Mouse (Mus musculus) brown adipose tissue, adult 24 weeks (tissue): ENCODE results near the gene Alg9. TPM values are rescaled to one million over a fixed set of nuclear protein-coding genes. Genes with fewer than 3 reads are reported as not detected.

Source experiments
- H3K27ac ChIP-seq: fragments of 200-500 bp; replicated peaks from 2 replicates; pipeline ENCODE4 v1.5.1; 2012; ENCODE audit warnings: low read depth, mild to moderate bottlenecking, low read length
- H3K4me1 ChIP-seq: fragments of 200-500 bp; 2 replicates; pipeline ENCODE4 v1.6.1; 2012; ENCODE audit warnings: low read length, mixed read lengths; ENCODE audit not compliant: control insufficient read depth, insufficient read depth, insufficient read length
- H3K4me3 ChIP-seq: fragments of 200-500 bp; 2 replicates; pipeline ENCODE4 v1.5.1; 2012; ENCODE audit warnings: low read depth, mild to moderate bottlenecking, low read length, moderate library complexity; ENCODE audit not compliant: insufficient read depth
- polyA plus RNA-seq: library from polyadenylated mRNA; stranded (reverse); fragments of >200 nt; gene quantifications from 2 replicates; pipeline ENCODE4 v1.2.4, GENCODE M21; 2012; ENCODE audit not compliant: missing spikeins, insufficient read depth, insufficient read length

Alg9 gene
- polyA plus RNA-seq, 1 experiment: 38.3 TPM

GRCm38 (mm10) chr9:50848821-50849220, 74.0 kb downstream of the Alg9 start:
- Histone ChIP-seq H3K27ac (peak overlapping the region; percentile 35), H3K4me3 (no peak overlapping the region), H3K4me1 (0 out of 2 replicates have a peak, but pooled peaks cover 3% of the 10 kb centered on the region)

- peak overlapping the region; percentile 35; the same call in 1 of the 2 replicates for H3K27ac ChIP-seq
- 0 out of 2 replicates have a peak, but pooled peaks cover 3% of the 10 kb centered on the region for H3K4me1 ChIP-seq
- H3K4me3 ChIP-seq: no peak overlapping the region
Measured at GRCm38 (mm10) chr9:50849249-50849648, 74.4 kb downstream of the Alg9 start.

GRCm38 (mm10) chr9:50849755-50850154, 74.9 kb downstream of the Alg9 start:
- no peak overlapping the region for H3K27ac ChIP-seq
- no peak overlapping the region for H3K4me3 ChIP-seq
- H3K4me1 ChIP-seq: 0 out of 2 replicates have a peak, but pooled peaks cover 3% of the 10 kb centered on the region

DNA sequence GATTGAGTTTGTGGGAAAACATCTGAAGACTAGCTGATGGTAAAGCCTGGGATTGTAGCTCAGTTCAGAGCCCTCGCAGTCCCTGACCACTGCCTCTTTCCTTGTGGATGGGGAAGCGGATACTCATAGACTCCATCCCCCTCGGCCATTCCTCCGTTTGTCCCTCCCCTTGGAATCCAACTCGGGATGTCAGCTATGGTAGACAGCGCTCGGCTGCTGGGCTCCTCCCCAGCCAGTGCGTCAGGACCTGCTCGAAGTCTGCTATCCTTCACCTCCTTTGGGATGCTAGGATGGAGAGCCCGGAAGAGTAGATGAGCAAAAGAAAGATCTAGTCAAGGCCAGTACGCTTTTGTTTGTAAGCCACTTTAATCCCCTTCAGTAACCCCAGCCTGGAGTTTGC, 75.5 kb downstream of the Alg9 start:
- Histone ChIP-seq H3K27ac (no peak overlapping the region), H3K4me3 (no peak overlapping the region), H3K4me1 (0 out of 2 replicates have a peak, but pooled peaks cover 3% of the 10 kb centered on the region)

GRCm38 (mm10) chr9:50850713-50851112, 75.9 kb downstream of the Alg9 start:
- Histone ChIP-seq H3K27ac (no peak overlapping the region), H3K4me1 (0 out of 2 replicates have a peak, but pooled peaks cover 3% of the 10 kb centered on the region), H3K4me3 (no peak overlapping the region)

DNA sequence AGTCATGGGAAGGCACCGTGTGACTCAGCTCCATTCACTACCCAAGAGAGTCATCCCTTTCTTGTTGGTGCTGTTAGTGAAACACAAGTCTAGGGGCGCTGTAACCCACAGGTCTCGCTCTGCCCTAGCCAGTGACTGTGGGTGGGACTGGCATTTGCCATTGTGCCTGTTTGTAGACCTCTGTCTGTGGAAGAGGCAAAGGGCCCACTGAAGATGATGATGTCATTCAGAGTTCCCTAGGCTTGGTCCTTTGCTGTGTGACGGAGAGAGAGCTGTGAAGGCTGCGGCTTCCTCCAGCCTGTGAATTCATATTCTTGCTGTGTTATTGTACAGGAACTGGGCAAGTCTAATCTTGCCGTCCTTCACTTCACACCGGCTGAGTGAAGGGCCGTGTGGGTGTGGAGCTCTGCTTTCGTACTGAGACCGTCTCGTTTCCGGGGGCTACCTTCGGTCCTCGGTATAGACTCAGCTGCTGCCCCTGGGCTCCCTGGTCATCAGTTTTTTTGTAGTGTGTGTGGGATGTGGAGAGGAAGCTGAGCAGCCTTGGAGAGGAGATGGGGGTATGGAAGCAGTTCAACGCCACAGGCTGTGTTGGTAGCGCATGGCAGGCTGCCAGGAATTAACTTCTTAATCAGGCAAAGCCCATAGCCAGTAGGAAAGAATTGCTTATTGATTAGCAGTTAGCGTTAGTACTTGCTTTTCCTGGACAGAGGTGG, 78.0 kb downstream of the Alg9 start:
- Histone ChIP-seq H3K4me1 (peaks cover 7% of the 10 kb centered on the region; the same call in 1 of the 2 replicates), H3K27ac (no peak overlapping the region), H3K4me3 (no peak overlapping the region)

DNA sequence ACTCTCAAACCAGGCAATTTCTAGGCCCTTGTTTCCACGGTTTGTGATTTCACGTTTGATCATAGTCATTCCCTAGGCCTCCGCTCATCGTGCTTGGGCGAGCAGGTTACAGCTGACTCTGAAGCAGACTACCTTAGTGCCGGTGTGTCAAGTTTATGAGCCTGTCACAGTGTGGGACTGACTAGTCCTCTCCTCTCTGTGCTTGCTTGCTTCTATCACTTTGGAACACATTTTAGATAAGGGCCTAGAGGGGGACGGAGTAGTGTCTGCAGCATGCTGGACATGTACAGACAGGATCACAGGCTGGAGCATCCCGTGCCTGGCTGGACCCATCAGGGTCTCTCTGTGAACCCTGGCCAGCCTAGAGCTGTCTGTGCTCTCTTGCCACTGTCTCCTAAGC, 79.6 kb downstream of the Alg9 start:
- Histone ChIP-seq H3K4me3 (no peak overlapping the region), H3K27ac (no peak overlapping the region), H3K4me1 (peaks cover 7% of the 10 kb centered on the region; the same call in 1 of the 2 replicates)

DNA sequence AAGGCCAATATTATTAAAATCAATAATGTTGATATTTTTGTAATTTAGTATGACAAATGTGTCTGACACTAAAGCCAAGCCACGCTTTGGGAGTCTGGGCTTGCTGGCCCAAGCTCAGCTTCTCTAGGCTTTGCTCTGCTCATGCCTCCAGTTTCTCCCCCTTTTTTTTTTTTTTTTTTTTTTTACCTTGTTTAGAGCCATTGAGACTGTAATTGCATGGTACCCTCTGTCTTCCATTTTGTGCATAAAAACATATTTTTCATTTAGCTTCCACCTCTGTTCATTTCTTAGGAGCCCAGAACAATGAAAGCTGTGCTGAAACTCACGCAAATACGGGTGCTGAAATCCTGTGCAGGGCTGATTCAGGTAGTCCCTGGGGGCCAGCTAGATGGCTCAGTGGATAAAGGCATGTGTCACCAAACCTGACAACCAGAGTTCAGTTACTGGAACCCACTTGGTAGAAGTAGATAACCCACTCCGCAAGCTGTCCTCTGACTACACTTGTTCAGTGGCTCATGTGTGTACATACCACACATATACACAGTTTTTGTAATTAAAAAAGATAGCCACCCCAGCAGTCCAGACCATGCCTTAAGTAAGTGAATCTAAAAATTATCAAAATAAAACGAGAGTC, 80.4 kb downstream of the Alg9 start:
- Histone ChIP-seq H3K27ac (no peak overlapping the region), H3K4me1 (peaks cover 6% of the 10 kb centered on the region; the same call in 1 of the 2 replicates), H3K4me3 (no peak overlapping the region)

GRCm38 (mm10) chr9:50855780-50856179, 81.0 kb downstream of the Alg9 start:
- peak overlapping the region; percentile 46 for H3K27ac ChIP-seq
- peaks cover 5% of the 10 kb centered on the region; the same call in 1 of the 2 replicates for H3K4me1 ChIP-seq
- H3K4me3 ChIP-seq: peak overlapping the region; percentile 90

DNA sequence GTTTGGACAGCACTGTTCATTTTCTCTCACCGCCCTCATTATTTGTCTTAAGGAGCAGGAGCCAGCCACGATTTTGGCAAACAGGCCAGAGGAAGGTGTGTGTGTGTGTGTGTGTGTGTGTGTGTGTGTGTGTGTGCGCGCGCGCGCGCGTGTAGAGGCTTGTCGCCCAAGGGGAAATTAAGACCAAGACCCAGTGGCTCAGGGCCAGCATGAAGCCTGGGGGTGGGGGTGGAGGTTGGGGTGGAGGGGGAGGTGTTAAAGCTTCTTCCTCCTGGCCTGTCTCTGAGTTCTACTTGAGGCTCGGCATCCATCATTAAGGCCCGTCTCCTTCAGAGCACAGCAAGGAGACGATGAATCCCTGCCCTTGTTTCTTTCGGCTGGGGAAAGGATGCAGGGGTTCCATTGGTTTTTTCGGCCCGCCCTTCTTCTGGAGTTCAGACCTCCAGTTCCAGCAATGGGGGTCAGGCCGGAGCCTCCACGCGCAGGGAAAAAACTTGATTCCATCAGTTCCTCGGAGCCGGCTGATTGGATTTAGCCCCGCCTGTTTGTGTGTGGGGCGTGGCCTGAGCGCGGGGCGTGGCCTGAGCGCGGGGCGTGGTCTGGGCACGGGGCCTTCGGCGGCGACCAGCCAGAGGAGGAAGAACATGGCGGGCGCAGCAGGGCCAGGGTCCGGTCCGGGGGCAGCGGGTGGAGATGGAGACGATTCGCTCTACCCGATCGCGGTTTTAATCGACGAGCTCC, 81.7 kb downstream of the Alg9 start:
- Histone ChIP-seq H3K4me3 (peak overlapping the region; percentile 90), H3K4me1 (peaks cover 5% of the 10 kb centered on the region; the same call in 1 of the 2 replicates), H3K27ac (peak overlapping the region; percentile 81)

GRCm38 (mm10) chr9:50857082-50857641, 82.3 kb downstream of the Alg9 start:
- H3K27ac ChIP-seq: peak overlapping the region; percentile 81
- peak overlapping the region; percentile 90 for H3K4me3 ChIP-seq
- H3K4me1 ChIP-seq: peaks cover 5% of the 10 kb centered on the region; the same call in 1 of the 2 replicates

GRCm38 (mm10) chr9:50858681-50859080, 83.9 kb downstream of the Alg9 start:
- peaks cover 5% of the 10 kb centered on the region; the same call in 1 of the 2 replicates for H3K4me1 ChIP-seq
- H3K27ac ChIP-seq: no peak overlapping the region
- H3K4me3 ChIP-seq: no peak overlapping the region

DNA sequence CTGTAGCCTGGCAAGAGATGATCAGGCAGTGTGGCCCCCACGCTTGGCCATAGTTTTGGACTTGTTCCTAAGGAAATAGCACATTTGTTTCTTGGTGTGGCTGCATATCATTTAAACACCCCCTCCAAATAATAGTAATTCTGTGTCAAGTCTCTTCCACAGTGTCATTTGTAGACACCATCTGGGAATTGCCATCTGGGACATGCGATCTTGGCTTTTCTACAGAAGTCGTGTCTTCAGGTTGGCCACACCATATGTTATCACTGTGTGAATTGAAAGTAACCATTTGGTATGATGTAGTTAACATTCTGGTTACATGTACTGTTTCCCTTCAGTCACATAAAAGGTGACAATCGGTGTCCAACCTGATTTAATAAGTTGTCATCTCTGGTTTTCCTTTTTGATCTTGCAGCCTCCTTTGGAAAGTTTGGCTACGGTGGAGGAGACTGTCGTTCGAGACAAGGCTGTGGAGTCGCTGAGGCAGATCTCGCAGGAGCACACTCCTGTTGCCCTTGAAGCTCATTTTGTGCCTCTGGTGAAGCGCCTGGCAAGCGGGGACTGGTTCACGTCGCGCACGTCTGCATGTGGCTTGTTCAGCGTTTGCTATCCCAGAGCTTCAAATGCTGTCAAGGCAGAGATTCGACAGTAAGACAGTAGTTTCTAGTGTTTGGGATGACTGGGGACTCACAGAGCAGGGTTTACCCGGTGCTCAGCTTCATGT, 86.5 kb downstream of the Alg9 start:
- Histone ChIP-seq H3K27ac (no peak overlapping the region), H3K4me1 (no peaks in the 10 kb centered on the region), H3K4me3 (no peak overlapping the region)

DNA sequence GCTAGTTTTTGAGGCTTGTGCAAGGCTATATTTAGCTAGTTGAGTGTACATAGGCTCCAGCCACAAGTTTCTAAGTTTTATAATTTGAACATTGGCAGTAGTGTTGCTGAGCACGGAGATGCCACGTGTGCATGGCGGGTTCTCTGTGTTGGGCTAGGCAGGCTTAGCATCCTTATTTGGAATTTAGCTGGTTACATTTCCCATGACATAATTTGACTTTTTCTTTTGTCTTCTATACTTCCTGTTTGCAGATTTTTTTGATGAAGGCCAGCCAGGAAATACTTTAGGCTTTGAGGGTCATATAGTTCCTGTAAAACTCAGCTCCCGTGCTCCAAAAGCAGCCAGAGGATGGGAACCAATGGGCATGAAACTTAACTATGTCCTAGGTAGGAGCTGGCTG, 89.0 kb downstream of the Alg9 start:
- Histone ChIP-seq H3K4me1 (no peaks in the 10 kb centered on the region), H3K27ac (no peak overlapping the region), H3K4me3 (no peak overlapping the region)
